Mouse (Mus musculus) liver, embryonic 13.5 days (tissue): ENCODE data around the gene Ddx3y. TPM values are rescaled to one million over a fixed set of nuclear protein-coding genes. Genes with fewer than 3 reads are reported as not detected.

Source experiments
- ATAC-seq: fragments of 200-750 bp; cut with Nextera tagmentation; 2 replicates; pipeline ENCODE4 v1.8.0; 2017; ENCODE audit warnings: low read depth, mild to moderate bottlenecking, moderate number of reproducible peaks, moderate library complexity
- DNase-seq: peaks from one replicate; pipeline ENCODE4 v3.0.0; 2022
- H3K27ac ChIP-seq: fragments of 300-500 bp; sonication (generic); 2 replicates; pipeline ENCODE4 v1.5.1; 2015; ENCODE audit warnings: moderate library complexity, mild to moderate bottlenecking, inconsistent platforms
- H3K27me3 ChIP-seq: fragments of 300-500 bp; sonication (generic); 2 replicates; pipeline ENCODE4 v1.6.1; 2015; ENCODE audit warnings: mild to moderate bottlenecking, inconsistent platforms
- H3K36me3 ChIP-seq: fragments of 300-500 bp; sonication (generic); 2 replicates; pipeline ENCODE4 v1.6.1; 2015; ENCODE audit warnings: mild to moderate bottlenecking, inconsistent platforms
- H3K4me1 ChIP-seq: fragments of 300-500 bp; sonication (generic); replicated peaks from 2 replicates; pipeline ENCODE4 v1.6.1; 2015; ENCODE audit warnings: inconsistent platforms
- H3K4me2 ChIP-seq: fragments of 300-500 bp; sonication (generic); 2 replicates; pipeline ENCODE4 v1.6.1; 2015; ENCODE audit warnings: inconsistent platforms, mild to moderate bottlenecking, moderate library complexity
- H3K4me3 ChIP-seq: fragments of 300-500 bp; sonication (generic); replicated peaks from 2 replicates; pipeline ENCODE4 v1.5.1; 2015; ENCODE audit warnings: mild to moderate bottlenecking, inconsistent platforms
- H3K9ac ChIP-seq: fragments of 300-500 bp; sonication (generic); 2 replicates; pipeline ENCODE4 v1.6.1; 2015; ENCODE audit warnings: mild to moderate bottlenecking, inconsistent platforms
- H3K9me3 ChIP-seq: fragments of 300-500 bp; sonication (generic); replicated peaks from 2 replicates; pipeline ENCODE4 v1.6.1; 2016; ENCODE audit warnings: inconsistent platforms
- WGBS: fragments of 180-500 bp; shearing (Covaris S2); methylation state at CpG from one replicate; pipeline ENCODE4 v1.1.7; 2015; ENCODE audit not compliant: insufficient replicate concordance; 5-methylcytosine and 5-hydroxymethylcytosine counted together
- polyA plus RNA-seq: library from polyadenylated mRNA; unstranded; fragments of >200 nt; fragmentation: Nextera tagmentation; extraction: Ambion mirVana; gene quantifications from 2 replicates; pipeline ENCODE4 v1.2.1, GENCODE M21; 2015

Ddx3y gene
- 10.6 and 12.1 TPM in 2 replicates for polyA plus RNA-seq

- DNase-seq (peak; percentile 35), ATAC-seq (peak; percentile 98)
- peak within 1 kb of the TSS; percentile 33; the same call in 1 of the 2 replicates for H3K4me2 ChIP-seq
- peak within 1 kb of the TSS; percentile 68 for H3K9ac ChIP-seq
- H3K36me3 ChIP-seq, result no peaks in the 10 kb centered on the region
- H3K27me3 ChIP-seq, result no peaks in the 10 kb centered on the region
- H3K4me3 ChIP-seq, result peak within 1 kb of the TSS; percentile 61
- no peaks in the 10 kb centered on the region for H3K9me3 ChIP-seq
- H3K4me1 ChIP-seq, result no peaks in the 10 kb centered on the region
- 3% methylated on average over 30 of the region's 31 CpGs for WGBS
- H3K27ac ChIP-seq, result peak within 1 kb of the TSS; percentile 77
These were observed at the start of gene Ddx3y for GRCm38 (mm10) chrY:1286171-1286795. Ddx3y (minus strand) TSS chrY:1286629.

DNA sequence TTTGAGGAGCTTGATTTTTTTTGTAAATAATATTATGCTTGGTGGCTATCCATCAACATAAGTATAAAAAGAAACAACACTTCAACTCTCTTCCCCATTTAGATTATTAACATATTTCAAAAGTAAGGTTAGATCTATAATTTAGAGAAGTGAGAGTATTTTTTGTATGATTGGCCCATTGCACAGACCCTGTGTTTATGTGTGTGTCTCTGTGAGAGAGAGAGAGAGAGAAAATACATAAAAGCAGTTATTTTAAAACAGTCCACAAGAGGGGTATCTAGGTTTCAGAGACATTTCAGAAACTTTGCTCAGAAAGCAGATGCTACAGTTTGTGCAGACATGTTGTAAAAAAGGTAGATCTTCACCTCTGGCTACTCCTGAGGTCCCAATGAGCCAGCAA, 7.3 kb upstream of the Ddx3y start:
- Histone ChIP-seq H3K9me3 (no peaks in the 10 kb centered on the region), H3K36me3 (no peaks in the 10 kb centered on the region), H3K4me3 (no peak overlapping the region), H3K27me3 (no peaks in the 10 kb centered on the region), H3K9ac (no peak overlapping the region), H3K4me1 (no peaks in the 10 kb centered on the region), H3K27ac (no peak overlapping the region), H3K4me2 (no peak overlapping the region)
- ATAC-seq, result no peak
- no peak for DNase-seq

DNA sequence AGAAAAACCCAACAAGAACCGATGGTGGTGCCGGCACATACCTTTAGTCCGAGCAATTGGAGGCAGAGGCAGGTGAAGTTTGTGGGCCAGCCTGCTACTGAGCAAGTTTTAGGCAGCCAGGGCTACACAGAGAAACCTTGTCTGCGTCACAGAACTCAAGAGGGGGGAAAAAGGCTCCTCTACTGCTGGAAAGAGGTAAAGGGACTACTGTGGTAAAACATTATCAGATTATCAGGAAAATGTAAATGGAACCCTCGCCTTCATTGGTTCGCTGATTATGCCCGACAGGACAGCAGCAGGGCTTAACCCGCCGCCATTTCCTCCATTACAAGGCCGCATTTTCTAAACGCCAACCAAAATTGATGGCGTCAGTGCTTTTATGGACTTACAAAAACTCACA, 694 bp downstream of the Ddx3y start:
- WGBS, result 7% methylated on average over 12 of the region's 12 CpGs
- H3K4me3 ChIP-seq, result peak overlapping the region; percentile 61
- no peaks in the 10 kb centered on the region for H3K27me3 ChIP-seq
- H3K9me3 ChIP-seq, result no peaks in the 10 kb centered on the region
- peak overlapping the region; percentile 68 for H3K9ac ChIP-seq
- H3K4me1 ChIP-seq, result no peaks in the 10 kb centered on the region
- no peaks in the 10 kb centered on the region for H3K36me3 ChIP-seq
- peak; percentile 1 for DNase-seq
- H3K27ac ChIP-seq, result peak overlapping the region; percentile 77
- peak overlapping the region; percentile 33; the same call in 1 of the 2 replicates for H3K4me2 ChIP-seq
- ATAC-seq, result peak; percentile 82

- H3K36me3 ChIP-seq, result no peaks in the 10 kb centered on the region
- no peak overlapping the region for H3K4me3 ChIP-seq
- H3K27ac ChIP-seq, result no peak overlapping the region
- H3K9me3 ChIP-seq, result no peaks in the 10 kb centered on the region
- DNase-seq (no peak), ATAC-seq (no peak)
- no peaks in the 10 kb centered on the region for H3K27me3 ChIP-seq
- WGBS, result 52% methylated on average over 5 of the region's 6 CpGs
- H3K4me2 ChIP-seq, result peak overlapping the region; percentile 14; the same call in 1 of the 2 replicates
- H3K9ac ChIP-seq, result no peak overlapping the region
- no peaks in the 10 kb centered on the region for H3K4me1 ChIP-seq
These were observed 40.3 kb downstream of the Ddx3y start for GRCm38 (mm10) chrY:1246117-1246516.

GRCm38 (mm10) chrY:1245426-1245863, 41.0 kb downstream of the Ddx3y start, which contains the start of gene Uty:
Uty (minus strand) TSS chrY:1245759.
- Histone ChIP-seq H3K27ac (peak within 1 kb of the TSS; percentile 70), H3K36me3 (no peaks in the 10 kb centered on the region), H3K9ac (peak within 1 kb of the TSS; percentile 61), H3K4me2 (peak within 1 kb of the TSS; percentile 45), H3K9me3 (no peaks in the 10 kb centered on the region), H3K4me1 (no peaks in the 10 kb centered on the region), H3K4me3 (peak within 1 kb of the TSS; percentile 61), H3K27me3 (no peaks in the 10 kb centered on the region)
- peak; percentile 52 for DNase-seq
- 4% methylated on average over 18 of the region's 21 CpGs for WGBS
- peak; percentile 99 for ATAC-seq

DNA sequence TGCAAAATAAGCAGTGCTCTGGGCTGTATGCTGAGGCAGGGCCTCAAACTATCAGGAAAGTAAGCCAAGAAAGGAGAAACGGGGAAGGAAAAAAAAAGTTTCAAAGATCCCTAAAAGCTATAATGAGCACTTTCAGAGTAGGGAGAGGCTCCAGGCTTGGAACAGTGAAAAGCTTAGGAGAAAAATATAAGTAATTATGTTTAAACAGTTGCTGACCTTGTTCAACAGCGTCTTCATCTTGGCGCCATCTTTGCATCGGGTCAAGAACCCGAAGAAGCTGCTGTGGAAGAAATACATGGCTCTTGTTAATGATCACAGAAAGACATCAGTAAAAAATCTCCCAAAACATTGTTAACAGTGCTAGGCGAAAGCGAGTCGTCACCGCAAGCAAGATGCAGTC, 41.5 kb downstream of the Ddx3y start:
- Histone ChIP-seq H3K27ac (peak overlapping the region; percentile 70), H3K9ac (peak overlapping the region; percentile 61), H3K4me2 (peak overlapping the region; percentile 45), H3K27me3 (no peaks in the 10 kb centered on the region), H3K4me1 (no peaks in the 10 kb centered on the region), H3K36me3 (no peaks in the 10 kb centered on the region), H3K4me3 (peak overlapping the region; percentile 61), H3K9me3 (no peaks in the 10 kb centered on the region)
- WGBS, result 0% methylated on average over 9 of the region's 9 CpGs
- DNase-seq, result no peak
- ATAC-seq, result peak; percentile 6; the same call in 1 of the 2 replicates

- no peaks in the 10 kb centered on the region for H3K9me3 ChIP-seq
- 49% methylated on average over 5 of the region's 5 CpGs for WGBS
- ATAC-seq, result no peak
- no peaks in the 10 kb centered on the region for H3K4me1 ChIP-seq
- peak overlapping the region; percentile 45; the same call in 1 of the 2 replicates for H3K4me2 ChIP-seq
- H3K9ac ChIP-seq, result peak overlapping the region; percentile 61
- peak overlapping the region; percentile 61 for H3K4me3 ChIP-seq
- DNase-seq, result no peak
- no peaks in the 10 kb centered on the region for H3K36me3 ChIP-seq
- H3K27ac ChIP-seq, result no peak overlapping the region
- no peaks in the 10 kb centered on the region for H3K27me3 ChIP-seq
These were observed 42.0 kb downstream of the Ddx3y start for GRCm38 (mm10) chrY:1244421-1244820.

DNA sequence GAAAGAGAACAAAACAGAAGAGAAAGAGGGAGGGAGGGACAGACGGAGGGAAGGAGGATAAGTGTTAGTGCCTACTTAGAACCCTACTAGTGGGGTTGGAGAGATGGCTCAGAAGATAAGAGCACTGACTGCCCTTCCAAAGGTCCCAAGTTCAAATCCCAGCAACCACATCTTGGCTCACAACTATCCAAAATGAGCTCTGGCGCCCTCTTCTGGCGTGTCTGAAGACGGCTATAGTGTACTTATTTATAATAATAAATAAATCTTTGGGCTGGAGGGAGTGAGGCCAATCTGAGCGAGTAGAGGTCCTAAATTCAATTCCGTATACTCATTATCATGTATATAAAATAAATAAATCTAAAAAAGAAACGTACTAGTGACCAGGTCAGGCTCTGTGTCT, 66.4 kb downstream of the Ddx3y start:
- Histone ChIP-seq H3K4me3 (no peak overlapping the region), H3K4me1 (no peaks in the 10 kb centered on the region), H3K9ac (no peak overlapping the region), H3K9me3 (no peaks in the 10 kb centered on the region), H3K4me2 (no peak overlapping the region), H3K36me3 (no peaks in the 10 kb centered on the region), H3K27me3 (no peaks in the 10 kb centered on the region), H3K27ac (no peak overlapping the region)
- 70% methylated on average over 5 of the region's 7 CpGs for WGBS
- ATAC-seq (no peak), DNase-seq (no peak)

Other genes starting within 250 kb of the Ddx3y start
- gene Uty, start 40.9 kb downstream of the Ddx3y start, polyA plus RNA-seq, result 4.6 and 5.0 TPM in 2 replicates
- not detected in 2 replicates for gene Usp9y, start 173.2 kb upstream of the Ddx3y start, polyA plus RNA-seq